Mouse (Mus musculus) stomach, postnatal 0 days (tissue): ENCODE measurements around the gene Gm9821.

Source experiments
- CTCF ChIP-seq: IDR thresholded peaks from 2 replicates; pipeline ENCODE4 v1.5.1; 2016; ENCODE audit warnings: antibody characterized with exemption, low read depth, mild to moderate bottlenecking, moderate library complexity
- EP300 ChIP-seq: optimal IDR thresholded peaks from 2 replicates; pipeline ENCODE3; 2016; ENCODE audit warnings: antibody characterized with exemption

- TF ChIP-seq CTCF (no peak), EP300 (no peak)
Observed at GRCm38 (mm10) chr2:91950275-91951085, 5.0 kb downstream of the Gm9821 start.
